Mouse (Mus musculus) frontal cortex, postnatal 36 days (tissue): ENCODE data around the gene Neurod6.

ENCODE experiments used
- DNase-seq, 2 experiments: peaks; one replicate each; pipeline ENCODE4 v3.0.0; 2022; ENCODE audit warnings: low spot score in 2 of 2

The Neurod6 gene

DNA sequence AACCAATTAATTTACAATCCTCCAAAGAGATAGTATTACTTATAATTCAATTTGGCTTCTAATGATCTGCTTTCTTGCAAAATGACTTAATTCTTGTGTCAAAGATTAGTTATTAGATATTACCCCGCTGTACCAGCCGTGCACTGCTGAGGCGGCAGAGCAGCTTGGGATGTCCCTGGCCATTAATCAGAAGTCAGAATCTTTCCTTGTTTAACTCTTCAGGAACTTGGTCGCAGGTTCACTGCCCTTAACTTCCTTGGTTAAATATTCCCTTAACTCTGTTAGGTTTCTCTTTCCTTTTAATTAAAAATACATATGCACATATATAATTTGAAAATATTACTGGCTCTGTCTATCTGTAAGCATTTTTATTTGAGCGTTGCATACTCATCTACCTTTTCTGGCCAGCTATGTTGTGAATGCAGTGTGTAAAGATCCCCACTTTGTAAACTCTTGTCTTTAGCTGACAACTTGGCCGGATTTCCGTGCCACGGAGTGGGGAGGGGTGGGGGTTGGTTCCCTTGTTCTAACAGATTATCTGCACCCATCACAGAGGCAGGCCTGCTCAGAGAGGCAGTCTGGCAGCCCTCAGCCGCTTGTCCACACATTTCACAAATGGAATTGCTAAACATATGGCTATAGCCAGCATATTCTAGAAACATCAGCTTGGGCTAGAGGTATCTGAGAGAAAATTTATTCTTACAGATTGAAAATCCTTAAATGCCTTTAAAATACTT is 34.1 kb downstream of the Neurod6 start:
- peak in 1 of 2 experiments; percentile 43 for DNase-seq

DNA sequence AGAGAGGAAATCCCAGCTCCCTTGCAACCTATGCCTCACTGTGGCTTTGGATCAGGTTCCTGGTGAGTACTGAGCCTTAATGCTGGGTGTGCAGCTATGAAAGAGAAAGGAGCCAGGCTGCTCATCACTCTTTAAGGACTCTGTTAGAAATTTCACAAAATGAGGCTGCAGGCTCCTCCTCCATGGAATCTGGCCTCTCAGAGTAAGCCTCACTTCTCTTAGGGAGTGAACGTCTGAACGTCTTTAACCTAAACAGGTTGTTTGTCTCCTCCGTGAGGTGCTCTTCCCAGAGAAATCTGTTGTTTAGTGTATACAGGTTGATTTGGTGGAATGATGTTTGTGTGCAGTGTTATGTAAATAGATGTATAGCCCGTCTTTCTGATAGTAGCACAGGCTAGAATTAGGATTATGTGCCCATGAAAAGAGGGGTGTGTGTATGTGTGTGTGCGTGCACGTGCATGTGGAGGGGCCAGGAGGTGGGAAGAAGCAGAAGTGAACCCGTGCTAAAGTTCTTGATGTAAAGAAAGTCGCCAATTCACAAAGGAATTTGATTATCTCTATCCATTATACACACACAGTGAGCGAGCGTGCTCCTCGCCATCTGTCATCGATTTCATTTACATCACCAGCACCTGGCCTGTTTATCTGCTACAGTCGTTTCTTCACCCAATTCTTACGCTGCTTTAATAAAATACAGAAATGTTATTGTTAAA is 34.8 kb downstream of the Neurod6 start:
- DNase-seq, result no peak

DNA sequence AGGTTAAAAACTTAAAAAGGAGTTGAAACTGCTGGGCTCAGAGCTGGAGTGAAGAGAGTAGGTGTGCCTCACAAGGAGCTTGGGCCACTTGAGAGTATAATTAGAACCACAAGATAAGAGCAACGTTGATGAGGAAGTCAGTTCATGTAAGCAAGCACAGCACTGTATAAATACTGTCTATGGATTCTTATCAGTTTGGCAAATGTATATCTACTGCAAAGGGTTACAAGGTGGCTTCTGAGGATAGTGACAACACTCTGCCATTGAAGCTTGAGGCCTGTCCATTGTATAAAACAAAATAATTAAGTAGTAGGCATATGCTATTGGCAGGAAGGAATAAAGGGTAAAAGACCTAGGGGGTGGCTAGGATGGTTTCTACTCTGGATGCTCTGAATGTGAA is 46.4 kb downstream of the Neurod6 start:
- no peak for DNase-seq
